Mouse (Mus musculus) adrenal gland (tissue): ENCODE measurements around the gene Slfn14.

ENCODE experiments used
- intact Hi-C: fragments of 180-260 bp; cut with DNase I; formaldehyde crosslinking; loops from one replicate; pipeline ENCODE4 v1.15.1; 2025
- long read RNA-seq, 2 experiments: library from polyadenylated mRNA; unstranded; transcript quantifications; one replicate each; pipeline ENCODE4 v2.0.0; 2020; ENCODE audit warnings: borderline replicate concordance in 1 of 2; ENCODE audit not compliant: insufficient replicate concordance in 1 of 2

Gene Slfn14
- long read RNA-seq, experiment 1 = 0 reads
- long read RNA-seq, experiment 2 = 0 reads

DNA sequence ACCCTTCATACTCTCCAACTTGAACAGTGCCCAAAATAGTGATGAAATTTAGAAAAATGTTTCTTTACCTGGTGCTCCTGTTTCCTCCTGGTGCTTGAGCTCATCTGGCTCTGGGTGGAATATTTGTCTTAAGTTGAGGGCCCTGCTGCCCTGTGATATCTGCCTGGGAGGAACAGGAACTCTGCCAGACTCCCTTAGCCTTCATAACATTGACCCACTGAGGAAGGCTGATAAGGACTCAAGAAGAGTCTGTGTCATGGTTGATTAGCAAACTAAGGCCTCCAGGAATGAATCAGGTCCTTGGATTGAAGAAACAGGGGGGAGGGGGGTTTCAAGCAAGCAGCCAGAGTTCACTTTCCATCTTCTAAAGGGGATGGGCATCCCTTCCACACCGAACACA, at the start of gene Slfn14:
Gene Slfn14 (minus strand): TSS at position 161 of the 400 bp plus-strand sequence.
- intact Hi-C loops = no loop called here

DNA sequence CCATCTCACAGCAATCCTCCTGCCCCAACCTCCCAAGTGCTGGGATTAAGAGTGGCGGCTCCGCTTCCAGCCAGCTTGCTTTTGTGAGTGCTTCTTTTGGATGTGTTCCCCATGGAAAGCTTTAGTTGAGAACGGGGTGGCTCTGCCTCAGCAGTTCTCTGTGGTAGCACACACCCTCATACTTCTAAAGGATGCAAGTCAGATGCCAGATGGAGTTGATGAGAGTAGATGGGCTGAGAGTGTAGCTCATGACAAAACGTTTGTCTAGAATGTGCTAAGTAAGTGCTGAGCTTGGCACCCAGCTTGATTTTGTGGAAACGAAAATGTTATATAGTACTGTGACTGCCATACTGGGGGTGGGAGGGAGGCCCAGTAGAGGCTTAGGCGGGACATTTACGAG, 49.3 kb upstream of the Slfn14 start:
- intact Hi-C loops = no loop called here

DNA sequence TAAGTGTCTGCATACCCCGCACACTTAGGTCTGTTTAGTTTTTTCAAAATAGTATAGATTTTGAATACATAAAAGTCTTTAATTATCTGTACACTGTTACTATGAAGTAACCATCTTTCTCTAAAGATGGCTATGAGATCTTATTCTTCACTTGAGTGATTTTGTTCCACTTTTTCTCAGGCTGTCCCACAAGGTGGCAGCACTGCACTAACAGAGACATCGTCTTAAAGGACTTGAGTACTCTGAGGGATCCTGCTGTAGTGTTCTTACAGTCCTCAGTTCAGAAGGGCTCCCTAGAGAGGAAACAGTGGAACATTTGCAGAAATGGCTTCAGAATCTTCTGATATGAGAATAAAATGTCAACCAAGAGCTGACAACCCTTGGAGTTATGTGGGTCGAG, 40.9 kb upstream of the Slfn14 start:
- intact Hi-C loops = loop anchor here (2.0 kb wide), 1 partner anchor 97 kb away; no protein-coding TSS in a partner anchor

DNA sequence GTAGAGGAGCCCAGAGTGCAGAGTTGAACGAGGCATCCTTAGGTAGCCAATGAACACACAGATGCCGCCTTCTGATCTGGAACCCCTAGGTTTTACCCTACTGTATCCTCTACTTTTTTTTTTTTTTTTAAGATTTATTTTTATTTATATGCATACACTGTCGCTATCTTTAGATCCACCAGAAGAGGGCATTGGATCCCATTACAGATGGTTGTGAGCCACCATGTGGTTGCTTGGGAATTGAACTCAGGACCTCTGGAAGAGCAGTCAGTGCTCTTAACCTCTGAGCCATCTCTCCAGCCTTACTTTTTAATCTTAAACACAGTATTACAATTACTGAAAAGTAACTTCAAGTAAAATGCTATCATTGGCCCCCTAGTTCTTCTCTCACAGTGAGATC, 40.2 kb upstream of the Slfn14 start:
- intact Hi-C loops = loop anchor here (2.0 kb wide), 1 partner anchor 98 kb away; no protein-coding TSS in a partner anchor

DNA sequence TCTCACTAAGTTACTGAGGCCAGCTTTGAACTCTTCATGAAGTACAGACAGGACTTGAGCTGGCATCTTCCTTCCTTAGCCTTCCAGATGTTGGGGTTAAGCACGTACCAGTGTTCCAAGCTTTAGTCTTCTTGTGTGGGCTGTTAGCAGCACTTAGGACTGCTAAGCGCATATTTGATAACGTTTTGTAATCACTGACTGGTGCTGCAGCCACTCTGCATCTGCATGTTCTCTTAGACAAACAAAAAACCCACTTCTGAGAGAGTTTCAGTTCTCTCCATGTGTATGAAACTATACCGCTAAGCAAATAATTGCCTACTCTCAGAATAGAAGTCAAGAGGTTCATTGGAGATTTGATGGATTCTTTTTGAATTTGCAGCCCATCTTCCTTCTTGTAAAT, 32.5 kb upstream of the Slfn14 start:
- intact Hi-C loops = no loop called here

DNA sequence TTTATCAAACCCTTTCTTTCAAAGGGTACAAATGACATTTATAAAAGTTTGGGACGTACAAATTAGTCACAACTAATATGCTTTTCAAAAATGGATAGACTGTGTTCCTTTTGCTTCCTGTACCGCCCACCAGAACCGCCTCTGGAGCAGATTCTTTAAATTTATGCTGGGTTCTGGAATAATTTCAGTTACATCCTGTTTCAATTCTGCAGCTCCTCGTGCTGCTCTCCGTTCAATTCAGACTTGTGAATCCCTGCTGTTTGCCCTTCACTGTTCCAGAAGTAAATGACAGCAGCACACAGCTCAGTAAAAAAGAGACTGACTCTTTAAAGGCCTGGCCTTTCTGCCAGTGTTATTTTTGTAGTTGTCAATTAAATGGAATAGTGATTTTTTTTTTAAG, 25.9 kb upstream of the Slfn14 start:
- intact Hi-C loops = no loop called here

DNA sequence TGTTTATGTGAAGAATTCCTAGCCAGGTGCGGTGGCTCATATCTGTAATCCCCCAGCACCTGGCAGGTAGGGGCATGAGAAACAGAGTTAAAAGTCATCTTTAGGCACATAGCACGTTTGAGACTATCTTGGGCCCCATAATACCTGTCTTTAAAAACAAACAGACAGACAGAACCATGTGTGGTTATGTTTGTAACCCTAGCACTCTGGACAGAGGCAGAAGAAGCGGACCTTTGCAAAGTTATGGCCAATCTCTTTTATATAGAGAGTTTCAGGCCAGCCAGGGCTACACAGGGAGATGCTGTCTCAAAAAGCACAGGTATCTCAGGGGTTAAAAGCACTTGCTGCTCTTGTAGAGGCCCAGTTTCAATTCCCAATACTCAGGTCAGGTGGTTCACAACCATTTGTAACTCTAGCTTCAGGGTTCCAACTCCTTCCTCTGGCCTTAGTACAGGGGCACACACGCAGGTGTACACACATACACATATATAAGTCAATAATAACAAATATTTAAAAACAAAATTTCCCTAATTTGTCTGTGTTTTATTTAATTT, 20.3 kb upstream of the Slfn14 start:
- intact Hi-C loops = no loop called here

DNA sequence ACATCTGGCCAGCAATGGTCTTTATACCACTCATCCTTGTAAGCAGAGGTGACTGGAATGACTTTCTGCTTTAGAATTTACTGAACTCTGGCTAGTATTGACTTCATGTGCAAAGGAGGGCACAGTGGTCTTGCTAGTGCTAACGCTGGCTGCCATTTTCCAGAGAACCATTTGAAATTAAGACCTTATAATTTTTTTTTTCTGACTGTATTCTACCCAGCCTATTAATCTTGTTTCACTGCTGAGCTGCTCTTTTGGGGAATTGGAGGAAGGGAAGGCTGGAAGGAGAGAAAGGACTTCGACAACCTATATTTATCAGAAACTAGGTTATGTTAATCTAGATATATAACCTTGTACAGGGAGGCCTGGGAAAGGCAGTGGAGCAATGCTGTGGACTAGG, 18.0 kb upstream of the Slfn14 start:
- intact Hi-C loops = no loop called here

DNA sequence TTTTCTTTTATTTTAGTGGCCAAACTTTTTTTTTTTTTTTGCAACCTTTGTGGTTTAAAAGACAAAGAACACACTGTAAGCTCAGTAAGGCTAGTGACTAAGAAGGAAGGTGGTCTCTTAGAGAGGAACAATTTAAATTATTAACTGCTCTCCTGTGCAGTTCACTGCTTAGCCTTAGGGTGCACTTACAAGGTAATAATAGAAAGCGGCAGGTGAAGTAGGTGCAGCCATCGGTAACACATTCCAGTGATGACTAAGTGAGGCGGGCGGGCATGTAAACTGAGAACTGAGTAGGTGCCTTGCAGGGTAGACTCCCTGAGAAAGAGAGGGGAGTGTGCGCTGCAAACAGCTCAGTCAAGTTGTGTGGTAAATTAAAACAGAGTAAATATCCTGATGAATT, 17.2 kb upstream of the Slfn14 start:
- intact Hi-C loops = no loop called here

DNA sequence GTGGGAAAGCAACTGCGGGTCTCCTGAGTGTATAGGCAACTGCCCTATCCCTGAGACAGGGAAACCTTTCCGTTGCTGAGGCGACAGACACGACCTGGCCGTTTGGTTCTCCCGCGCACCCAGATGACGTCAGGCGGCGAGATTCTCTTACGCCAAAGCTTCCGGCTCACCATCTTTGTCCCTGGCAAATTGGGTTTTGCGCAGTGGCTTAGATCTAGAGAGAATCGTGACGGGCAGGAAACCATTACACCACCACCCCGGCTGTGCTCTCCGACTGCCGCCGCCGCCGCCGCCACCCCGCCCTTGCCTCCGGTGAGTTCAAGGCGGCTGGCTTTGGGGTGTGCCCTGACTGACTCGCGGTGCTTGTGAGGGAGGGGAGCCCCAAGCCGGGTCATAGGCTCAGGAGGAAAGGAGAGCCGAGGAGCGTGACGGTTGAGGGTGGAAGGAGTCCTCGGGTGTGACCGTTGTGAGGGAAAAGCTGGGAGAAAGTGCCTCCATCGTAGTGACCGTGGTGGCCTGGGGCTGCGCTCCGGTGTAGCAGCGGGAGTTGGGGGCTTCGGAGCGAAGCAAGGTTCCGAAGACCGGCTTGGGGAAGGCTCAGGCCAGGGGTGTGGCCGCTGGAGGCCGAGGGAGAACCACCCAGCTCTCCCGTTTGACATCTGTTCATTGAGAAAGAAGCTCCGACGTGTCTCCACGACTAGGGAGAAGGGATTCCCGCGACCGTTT, 16.2 kb upstream of the Slfn14 start, which contains the start of gene Pex12:
Gene Pex12 (minus strand): TSS at position 61 of the 726 bp plus-strand sequence.
- intact Hi-C loops = no loop called here

DNA sequence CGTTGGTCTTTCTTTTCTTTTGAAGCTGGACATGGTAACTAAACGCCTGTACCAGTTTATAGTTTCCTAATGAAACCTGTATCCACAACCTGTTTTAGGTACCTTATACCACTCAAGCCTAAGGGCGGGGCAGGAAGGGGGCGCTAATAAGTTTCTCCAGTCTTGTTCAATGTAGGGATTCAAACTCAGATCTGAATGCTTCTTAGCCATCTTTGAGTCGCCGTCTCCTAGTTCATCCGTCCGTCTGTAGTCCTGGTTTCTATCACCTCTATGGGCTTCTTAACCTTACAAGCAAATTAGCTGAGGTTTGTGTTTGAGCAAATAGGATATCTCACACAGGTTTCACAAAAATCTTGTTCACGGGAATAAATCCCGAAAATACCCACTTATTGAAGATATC, 15.6 kb upstream of the Slfn14 start:
- intact Hi-C loops = no loop called here

DNA sequence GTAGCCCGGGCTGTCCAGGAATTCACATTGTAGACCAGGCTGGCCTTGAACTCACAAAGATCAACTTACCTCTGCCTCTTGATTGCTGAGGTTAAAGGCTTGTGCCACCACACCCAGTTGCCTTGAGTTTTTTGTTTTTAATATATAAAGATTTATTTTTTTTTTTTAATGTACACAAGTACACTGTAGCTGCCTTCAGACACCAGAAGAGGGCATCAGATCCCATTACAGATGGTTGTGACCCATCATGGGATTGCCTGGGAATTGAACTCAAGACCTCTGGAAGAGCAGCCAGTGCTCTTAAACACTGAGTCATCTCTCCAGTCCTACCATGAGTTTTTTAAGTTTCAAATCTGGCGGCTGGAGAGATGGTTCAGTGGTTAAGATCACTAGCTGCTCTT, 14.9 kb upstream of the Slfn14 start:
- intact Hi-C loops = no loop called here

DNA sequence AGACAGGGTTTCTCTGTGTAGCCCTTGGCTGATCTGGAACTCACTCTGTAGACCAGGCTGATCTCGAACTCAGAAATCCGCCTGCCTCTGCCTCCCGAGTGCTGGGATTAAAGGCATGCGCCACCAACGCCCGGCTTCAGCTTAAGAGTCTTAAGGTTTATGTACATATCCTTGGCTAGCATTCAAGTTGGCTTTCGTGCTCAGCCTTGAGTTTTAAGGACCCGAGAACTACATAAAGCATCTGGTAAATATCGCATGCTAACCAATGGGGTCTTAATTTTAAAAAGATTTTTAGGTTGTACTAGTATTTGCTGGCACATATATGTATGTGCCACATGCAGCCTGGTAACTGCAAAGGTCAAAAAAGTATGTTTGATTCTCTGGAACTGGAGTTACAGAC, 13.2 kb upstream of the Slfn14 start:
- intact Hi-C loops = no loop called here

DNA sequence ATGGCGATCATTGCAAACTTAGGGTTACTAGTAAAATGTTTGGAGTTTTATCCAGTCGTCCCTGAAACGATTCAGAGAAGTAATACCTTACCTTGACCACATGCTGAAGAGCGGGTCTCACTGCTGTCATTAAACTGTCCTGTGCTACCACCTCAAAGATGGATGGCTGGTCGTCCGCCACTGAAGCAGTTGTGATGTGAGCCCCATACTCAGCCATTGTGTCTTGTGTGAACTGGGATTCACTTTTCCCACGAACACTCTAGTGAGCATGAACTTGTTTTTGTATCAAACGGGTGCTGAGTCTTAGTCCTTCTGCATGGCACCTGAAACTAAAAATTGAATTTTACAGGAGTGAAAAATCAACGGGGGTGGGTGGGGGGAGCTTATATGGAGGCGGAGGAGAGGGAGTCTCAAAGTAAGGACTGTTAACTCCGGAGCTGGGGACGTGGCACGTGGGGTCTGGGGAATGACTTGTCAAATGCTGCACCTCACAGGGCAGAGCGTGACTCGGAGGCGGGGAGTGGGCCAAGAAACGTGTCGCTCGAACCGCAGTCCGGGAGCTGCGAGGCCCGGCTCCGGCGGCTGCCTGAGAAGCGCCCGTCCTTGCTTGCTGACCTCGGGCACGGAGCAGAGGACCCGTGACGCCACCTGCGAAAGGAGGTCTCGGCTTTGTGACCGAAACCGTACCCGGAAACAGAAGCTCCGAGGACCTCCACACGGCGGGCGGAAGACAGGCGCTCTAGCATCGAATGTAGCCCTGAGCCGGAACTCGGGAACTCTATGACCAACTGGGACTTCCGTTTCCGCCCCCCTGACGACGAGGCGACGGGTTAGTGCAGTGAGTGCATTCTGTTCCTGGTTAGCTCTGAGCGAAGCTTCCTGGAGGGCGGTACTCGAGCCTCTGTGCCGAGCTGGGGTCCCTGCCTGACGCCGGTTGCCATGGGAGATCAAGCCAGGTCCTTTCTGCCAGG, 12.0 kb upstream of the Slfn14 start, which contains the start of gene Ap2b1:
Gene Ap2b1 (plus strand): TSS at position 800 of the 971 bp plus-strand sequence.
- intact Hi-C loops = no loop called here

DNA sequence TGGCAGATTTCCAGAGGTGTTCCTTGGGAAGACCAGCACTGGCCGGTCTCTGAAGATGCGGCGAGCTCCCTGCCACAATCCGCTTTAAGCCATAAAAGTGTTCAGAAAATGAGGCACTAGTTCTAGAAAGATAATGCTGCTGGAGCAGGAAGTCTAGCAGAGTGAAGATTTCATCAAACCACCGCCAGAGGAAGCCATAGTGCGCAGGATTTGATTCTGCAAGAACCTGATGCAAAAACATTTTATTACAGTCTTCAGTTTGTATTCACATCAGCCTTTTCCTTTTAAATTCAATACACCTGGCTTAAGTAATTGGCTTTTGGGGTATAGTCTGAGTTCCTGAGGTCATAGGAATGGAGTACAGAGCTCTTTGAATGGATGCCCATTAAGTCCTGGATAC, 11.3 kb upstream of the Slfn14 start:
- intact Hi-C loops = no loop called here

DNA sequence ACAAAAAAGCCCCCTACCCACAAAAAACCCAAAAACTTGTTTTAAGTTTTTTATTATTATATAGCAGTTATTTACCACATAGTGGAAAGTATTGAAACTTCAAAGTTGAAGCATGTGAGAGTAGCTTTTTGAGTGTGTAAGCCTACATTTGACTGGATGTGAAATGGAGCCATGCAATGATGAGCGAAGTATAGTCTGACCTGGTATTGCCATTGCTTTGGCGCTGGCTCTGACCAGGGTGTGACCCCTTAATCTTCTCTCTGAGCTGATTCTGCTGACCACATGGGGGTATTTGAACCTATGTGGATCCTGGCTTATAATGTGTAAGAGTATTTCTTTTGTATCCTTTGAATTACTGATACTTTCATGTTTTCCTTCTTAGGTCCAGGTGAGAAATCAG, 7.6 kb upstream of the Slfn14 start:
- intact Hi-C loops = no loop called here

DNA sequence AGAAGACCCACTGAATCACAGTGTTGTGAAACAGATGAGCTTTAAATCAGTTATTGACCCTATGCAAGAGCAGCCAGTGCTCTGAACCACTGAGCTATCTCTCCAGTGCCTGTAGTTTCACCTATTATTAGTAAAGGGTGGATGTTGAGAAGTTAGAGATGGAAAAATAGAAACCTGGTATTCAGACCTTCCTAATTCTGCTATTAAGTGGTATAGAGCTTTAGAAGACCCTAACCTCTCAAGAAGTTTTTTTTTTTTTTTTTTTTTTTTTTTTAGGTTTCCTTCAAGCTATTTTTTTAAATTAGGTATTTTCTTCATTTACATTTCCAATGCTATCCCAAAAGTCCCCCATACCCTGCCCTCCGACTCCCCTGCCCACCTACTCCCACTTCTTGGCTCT, 6.7 kb upstream of the Slfn14 start:
- intact Hi-C loops = no loop called here

DNA sequence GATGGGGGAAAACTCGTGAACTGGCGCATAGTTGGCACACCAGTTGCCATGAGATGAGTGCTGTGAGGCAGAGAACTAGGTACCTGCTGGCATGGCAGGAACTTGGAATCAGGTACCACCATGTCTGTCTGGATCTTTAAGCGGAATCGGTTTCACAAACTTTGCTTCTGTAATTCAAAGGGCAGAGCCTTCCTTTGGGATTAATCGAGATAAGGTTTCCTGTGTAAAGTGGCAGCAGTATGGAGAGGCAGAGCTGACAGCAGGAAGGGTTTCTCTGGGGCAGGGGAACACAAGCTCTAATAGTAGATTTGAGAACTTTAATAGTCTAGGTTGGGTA, 5.7 kb upstream of the Slfn14 start:
- intact Hi-C loops = no loop called here

DNA sequence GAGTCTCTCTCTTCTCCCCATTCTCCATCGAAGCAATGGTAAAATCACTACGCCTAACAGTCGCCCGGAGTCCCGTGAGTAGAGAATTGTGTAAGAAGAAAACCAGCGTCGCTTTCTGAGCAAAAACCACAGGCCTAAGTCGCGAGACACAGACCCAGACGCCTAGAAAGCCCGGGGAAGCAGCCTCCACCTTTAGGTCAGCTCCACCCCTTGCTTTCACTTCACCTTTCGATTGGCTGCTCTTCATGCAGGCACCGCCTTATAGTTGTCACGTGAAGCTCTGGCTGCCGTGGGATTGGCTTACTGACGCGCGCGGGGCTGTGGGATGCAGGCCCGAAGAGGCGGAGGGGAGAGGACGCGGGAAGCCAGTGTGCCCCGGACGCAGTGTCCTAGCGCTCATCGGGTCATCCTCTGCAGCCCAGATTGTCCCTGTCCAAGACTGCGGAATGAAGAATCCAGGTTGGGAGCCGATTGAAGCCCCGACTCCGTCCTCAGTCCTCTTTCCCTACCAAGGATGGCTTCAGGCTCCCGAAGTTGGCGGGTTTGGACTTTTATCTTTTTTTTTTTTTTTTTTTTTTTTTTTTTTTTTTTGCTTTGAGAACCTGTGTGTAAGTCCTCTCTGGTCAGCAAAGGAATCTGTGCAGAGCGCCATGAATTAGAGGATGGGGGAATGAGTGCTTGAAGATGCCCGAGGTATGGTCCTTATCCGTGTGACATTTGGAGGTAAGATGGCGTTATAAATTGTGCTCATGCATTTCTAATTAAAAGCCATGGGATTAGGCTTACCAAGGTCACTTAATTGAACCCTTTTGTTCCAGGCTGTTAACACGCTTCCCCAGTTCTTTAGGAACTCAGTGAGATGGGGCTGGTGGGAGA, 5.1 kb upstream of the Slfn14 start:
- intact Hi-C loops = no loop called here

DNA sequence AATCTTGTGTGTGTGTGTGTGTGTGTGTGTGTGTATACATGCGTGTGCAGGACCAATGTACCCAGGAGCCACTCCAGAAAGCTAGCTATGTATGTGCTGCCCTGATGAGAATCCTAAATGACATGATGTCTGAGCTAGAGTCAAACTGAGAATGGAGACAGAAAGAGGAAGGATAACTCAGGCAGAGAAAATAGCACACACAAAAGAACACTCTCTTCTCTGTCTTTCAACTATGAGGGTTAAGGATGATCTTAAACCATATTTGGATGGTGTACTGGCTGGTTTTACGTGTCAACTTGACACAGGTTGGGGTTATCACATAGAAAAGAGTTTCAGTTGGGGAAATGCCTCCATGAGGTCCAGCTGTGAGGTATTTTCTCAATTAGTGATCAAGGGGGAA, 3.1 kb upstream of the Slfn14 start:
- intact Hi-C loops = no loop called here

DNA sequence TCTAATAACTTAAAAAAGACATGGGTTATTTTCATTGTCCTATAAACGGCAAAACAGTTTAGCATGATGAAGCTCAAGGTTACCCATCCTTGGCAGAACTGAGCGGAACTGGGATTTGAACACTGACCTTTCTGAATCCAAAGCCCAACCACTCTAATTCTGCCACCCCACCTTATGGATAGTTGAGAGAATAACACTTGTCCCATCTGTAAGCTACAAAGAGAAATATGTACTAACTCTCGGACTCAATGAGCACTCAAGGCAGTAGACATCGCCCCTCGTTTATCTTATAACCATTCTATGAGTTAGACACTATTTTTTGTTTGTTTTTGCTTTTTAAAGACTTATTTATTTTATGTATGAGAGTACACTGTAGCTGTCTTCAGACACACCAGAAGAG, 2.5 kb upstream of the Slfn14 start:
- intact Hi-C loops = no loop called here
